Mouse (Mus musculus): ENCODE results near the gene Ralgapb. TPM values are rescaled to one million over a fixed set of nuclear protein-coding genes. Genes with fewer than 3 reads are reported as not detected.

Ralgapb gene
- polyA plus RNA-seq, 1 experiment from 2014 or later, result 12.6 TPM

GRCm38 (mm10) chr2:158541286-158541685 is 131.6 kb downstream of the Ralgapb start:
- no peak for DNase-seq (ENCODE audit: low spot score)
- H3K9me3 ChIP-seq, result no peaks in the 10 kb centered on the region
- H3K4me1 ChIP-seq, result no peaks in the 10 kb centered on the region
- 48% methylated on average over 4 of the region's 4 CpGs for WGBS
- no peak overlapping the region for H3K4me3 ChIP-seq
- peaks cover 47% of the 10 kb centered on the region; the same call in 1 of the 2 replicates for H3K27me3 ChIP-seq (ENCODE audit: insufficient read depth, poor library complexity, severe bottlenecking)
- H3K27ac ChIP-seq, result no peak overlapping the region
- no peaks in the 10 kb centered on the region for H3K36me3 ChIP-seq

GRCm38 (mm10) chr2:158545266-158545665 is 135.6 kb downstream of the Ralgapb start:
- Histone ChIP-seq H3K9me3 (no peaks in the 10 kb centered on the region), H3K36me3 (no peaks in the 10 kb centered on the region), H3K27me3 (ENCODE audit: insufficient read depth, poor library complexity, severe bottlenecking) (peaks cover 66% of the 10 kb centered on the region), H3K4me3 (no peak overlapping the region), H3K27ac (no peak overlapping the region), H3K4me1 (no peaks in the 10 kb centered on the region)
- WGBS, result 58% methylated on average over 2 of the region's 2 CpGs
- no peak for DNase-seq (ENCODE audit: low spot score)

- DNase-seq (ENCODE audit: low spot score), result peak; percentile 90
- Histone ChIP-seq H3K27ac (no peak overlapping the region), H3K4me3 (peak overlapping the region; percentile 3; the same call in 1 of the 2 replicates), H3K4me1 (no peaks in the 10 kb centered on the region), H3K27me3 (ENCODE audit: insufficient read depth, poor library complexity, severe bottlenecking) (peaks cover 67% of the 10 kb centered on the region), H3K9me3 (no peaks in the 10 kb centered on the region), H3K36me3 (no peaks in the 10 kb centered on the region)
- 5% methylated on average over 17 of the region's 17 CpGs for WGBS
These were observed 137.1 kb downstream of the Ralgapb start for GRCm38 (mm10) chr2:158546751-158547150.

Other genes with a start within 250 kb of the Ralgapb start
- gene D630003M21Rik, start 180.6 kb upstream of the Ralgapb start, polyA plus RNA-seq (2016; fragmentation: Nextera tagmentation; extraction: Ambion mirVana), result 0.73 and 0.91 TPM in 2 replicates
- gene Bpi, start 151.8 kb upstream of the Ralgapb start, polyA plus RNA-seq (2016; fragmentation: Nextera tagmentation; extraction: Ambion mirVana), result not detected in 2 replicates
- gene Lbp, start 103.4 kb upstream of the Ralgapb start, polyA plus RNA-seq (2016; fragmentation: Nextera tagmentation; extraction: Ambion mirVana), result 5.4 and 5.5 TPM in 2 replicates
- 1.7 and 6.7 TPM in 2 replicates for gene Snhg11, start 34.2 kb upstream of the Ralgapb start, polyA plus RNA-seq (2016; fragmentation: Nextera tagmentation; extraction: Ambion mirVana)
- gene Adig, start 92.8 kb downstream of the Ralgapb start, polyA plus RNA-seq (2016; fragmentation: Nextera tagmentation; extraction: Ambion mirVana), result not detected in 2 replicates
- not detected in 2 replicates for gene Arhgap40, start 102.9 kb downstream of the Ralgapb start, polyA plus RNA-seq (2016; fragmentation: Nextera tagmentation; extraction: Ambion mirVana)
- not detected in 2 replicates for gene Slc32a1, start 200.9 kb downstream of the Ralgapb start, polyA plus RNA-seq (2016; fragmentation: Nextera tagmentation; extraction: Ambion mirVana)
- 8.5 and 12.7 TPM in 2 replicates for gene Actr5, start 215.0 kb downstream of the Ralgapb start, polyA plus RNA-seq (2016; fragmentation: Nextera tagmentation; extraction: Ambion mirVana)

All from heart, embryonic 10.5 days (tissue).